Mouse (Mus musculus): Measurements from ENCODE around the gene Fgfr2. TPM values are rescaled to one million over a fixed set of nuclear protein-coding genes. Genes with fewer than 3 reads are reported as not detected.

The Fgfr2 gene
- polyA plus RNA-seq, 1 experiment from 2014 or later: 137 TPM

DNA sequence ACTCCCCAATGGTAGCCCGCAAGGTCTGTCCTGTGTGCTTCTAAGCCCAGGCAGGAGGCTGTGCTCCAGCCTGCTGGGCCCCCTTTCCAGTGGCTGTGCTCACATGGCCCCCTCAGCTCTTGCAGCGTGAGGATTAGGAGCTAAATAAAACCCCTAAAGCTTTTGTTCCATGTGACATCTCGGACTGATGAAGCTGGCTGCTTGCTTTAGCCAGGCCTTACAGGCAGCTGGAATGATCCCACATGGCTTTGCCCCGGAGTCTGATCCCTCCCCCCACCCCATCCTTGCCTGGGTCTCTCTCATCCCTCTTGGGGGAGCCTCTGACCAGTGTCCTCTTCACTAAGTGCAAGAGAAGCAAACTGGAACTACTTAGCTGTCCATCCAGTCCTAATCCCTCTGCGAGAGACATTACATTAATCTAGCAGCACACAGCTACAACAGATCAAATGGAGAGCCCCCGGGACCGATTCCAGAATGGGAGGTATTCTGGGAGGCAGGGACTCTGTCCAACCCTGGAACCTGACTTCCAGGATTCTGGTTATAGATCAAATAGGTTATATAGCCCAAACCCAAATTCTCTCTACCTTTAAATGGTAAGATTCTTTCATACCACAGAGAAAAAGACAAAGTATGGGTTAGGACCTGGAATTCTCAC, 107.6 kb downstream of the Fgfr2 start:
- peak overlapping the region; percentile 29 for H3K27ac ChIP-seq (replicated peaks)
- H3K27me3 ChIP-seq: no peaks in the 10 kb centered on the region
- H3K9ac ChIP-seq: no peak overlapping the region
- H3K36me3 ChIP-seq: 0 out of 2 replicates have a peak, but pooled peaks cover 3% of the 10 kb centered on the region
- no peak overlapping the region for H3K4me2 ChIP-seq (replicated peaks)
- no peak overlapping the region for H3K4me3 ChIP-seq (replicated peaks)
- WGBS: 24% methylated on average over 7 of the region's 7 CpGs
- peaks cover 71% of the 10 kb centered on the region for H3K4me1 ChIP-seq
- no peaks in the 10 kb centered on the region for H3K9me3 ChIP-seq (replicated peaks)
- no peak for ATAC-seq (ENCODE audit: insufficient number of reproducible peaks, low FRiP score, low TSS enrichment, low read depth)

- no peaks in the 10 kb centered on the region for H3K9me3 ChIP-seq (replicated peaks)
- no peak overlapping the region for H3K4me3 ChIP-seq (replicated peaks)
- peaks cover 3% of the 10 kb centered on the region; the same call in 1 of the 2 replicates for H3K36me3 ChIP-seq
- ATAC-seq (ENCODE audit: insufficient number of reproducible peaks, low FRiP score, low TSS enrichment, low read depth): no peak
- 88% methylated on average over 14 of the region's 14 CpGs for WGBS
- no peak overlapping the region for H3K27ac ChIP-seq (replicated peaks)
- peaks cover 69% of the 10 kb centered on the region for H3K4me1 ChIP-seq
- H3K9ac ChIP-seq: no peak overlapping the region
- no peaks in the 10 kb centered on the region for H3K27me3 ChIP-seq
- H3K4me2 ChIP-seq (replicated peaks): no peak overlapping the region
Observed at GRCm38 (mm10) chr7:133014631-133015030, 108.5 kb downstream of the Fgfr2 start.

DNA sequence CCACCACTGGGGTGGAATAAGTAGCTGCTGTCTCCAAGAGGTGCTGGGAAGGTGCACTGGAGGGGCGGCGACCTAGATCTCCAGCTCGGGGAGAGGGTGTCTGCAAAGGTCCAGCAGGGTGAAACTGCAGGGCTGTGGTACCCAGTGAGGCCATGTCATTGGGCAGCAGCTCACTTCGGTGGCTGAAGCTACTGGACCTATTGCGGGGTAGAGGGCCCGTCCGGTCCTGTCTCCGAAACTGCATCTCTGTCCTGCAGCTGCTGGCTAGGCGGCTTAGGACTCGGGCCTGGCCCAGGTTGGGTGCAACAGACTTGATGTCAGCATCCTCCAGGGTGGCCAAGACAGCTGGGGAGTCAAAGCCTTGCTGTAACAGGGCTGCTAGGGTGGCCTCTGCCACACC, 109.2 kb downstream of the Fgfr2 start:
- H3K4me3 ChIP-seq (replicated peaks): no peak overlapping the region
- peaks cover 64% of the 10 kb centered on the region for H3K4me1 ChIP-seq
- no peak overlapping the region for H3K9ac ChIP-seq
- WGBS: 88% methylated on average over 10 of the region's 10 CpGs
- no peak overlapping the region for H3K27ac ChIP-seq (replicated peaks)
- H3K27me3 ChIP-seq: no peaks in the 10 kb centered on the region
- H3K4me2 ChIP-seq (replicated peaks): no peak overlapping the region
- no peak for ATAC-seq (ENCODE audit: insufficient number of reproducible peaks, low FRiP score, low TSS enrichment, low read depth)
- peaks cover 3% of the 10 kb centered on the region; the same call in 1 of the 2 replicates for H3K36me3 ChIP-seq
- H3K9me3 ChIP-seq (replicated peaks): no peaks in the 10 kb centered on the region

- Histone ChIP-seq H3K36me3 (no peaks in the 10 kb centered on the region; the same call in 1 of the 2 replicates), H3K9ac (no peak overlapping the region), H3K27ac (replicated peaks) (peak overlapping the region; percentile 23; the same call in 1 of the 2 replicates), H3K27me3 (no peaks in the 10 kb centered on the region), H3K4me1 (peaks cover 65% of the 10 kb centered on the region), H3K9me3 (replicated peaks) (no peaks in the 10 kb centered on the region), H3K4me3 (replicated peaks) (no peak overlapping the region), H3K4me2 (replicated peaks) (no peak overlapping the region)
- 41% methylated on average over 14 of the region's 14 CpGs for WGBS
- no peak for ATAC-seq (ENCODE audit: insufficient number of reproducible peaks, low FRiP score, low TSS enrichment, low read depth)
Observed at GRCm38 (mm10) chr7:133012637-133013366, 110.3 kb downstream of the Fgfr2 start.

DNA sequence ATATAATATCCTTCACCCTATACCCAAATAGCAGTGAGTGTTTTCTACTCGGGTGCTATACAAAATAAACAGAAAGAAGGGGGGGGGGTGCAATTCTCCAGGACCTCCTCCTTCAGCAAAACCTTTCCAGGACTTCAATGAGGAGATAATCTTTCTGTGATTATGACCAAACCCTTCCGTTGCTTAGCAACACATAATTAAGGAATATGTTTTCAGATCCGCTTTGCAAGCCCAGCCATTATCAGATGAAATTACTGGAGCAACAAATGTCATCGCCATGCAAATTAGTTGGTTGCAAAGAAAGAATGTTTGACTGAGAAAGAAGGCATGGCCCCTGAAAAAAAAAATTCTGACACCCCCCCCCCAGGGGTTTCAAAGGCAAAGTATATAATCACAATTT, 111.5 kb downstream of the Fgfr2 start:
- no peak overlapping the region for H3K4me3 ChIP-seq (replicated peaks)
- no peaks in the 10 kb centered on the region for H3K9me3 ChIP-seq (replicated peaks)
- H3K27me3 ChIP-seq: no peaks in the 10 kb centered on the region
- no peak overlapping the region for H3K4me2 ChIP-seq (replicated peaks)
- peaks cover 76% of the 10 kb centered on the region for H3K4me1 ChIP-seq
- ATAC-seq (ENCODE audit: insufficient number of reproducible peaks, low FRiP score, low TSS enrichment, low read depth): no peak
- no peak overlapping the region for H3K9ac ChIP-seq
- WGBS: 20% methylated on average over 4 of the region's 4 CpGs
- no peaks in the 10 kb centered on the region; the same call in 1 of the 2 replicates for H3K36me3 ChIP-seq
- H3K27ac ChIP-seq (replicated peaks): peak overlapping the region; percentile 78; the same call in 1 of the 2 replicates

DNA sequence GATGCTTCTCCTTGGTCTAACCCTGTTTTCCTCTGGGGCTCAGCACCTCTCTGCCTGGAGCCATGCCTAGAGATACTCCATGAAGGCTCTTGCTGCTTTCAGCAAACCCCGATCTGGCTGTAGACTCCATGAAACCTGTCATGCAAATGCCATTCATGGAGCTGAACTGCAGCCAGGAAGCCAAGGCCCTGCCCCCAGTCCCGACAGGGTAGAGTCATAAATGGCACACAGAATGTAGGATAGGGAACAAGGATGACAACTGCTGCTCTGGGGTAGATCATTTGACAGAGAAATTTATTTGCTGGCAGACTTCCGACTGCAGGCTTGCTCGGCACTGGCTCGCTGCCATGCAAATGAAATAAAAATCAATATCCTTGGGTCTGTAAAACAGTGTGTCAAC, 112.0 kb downstream of the Fgfr2 start:
- 5% methylated on average over 5 of the region's 5 CpGs for WGBS
- H3K27ac ChIP-seq (replicated peaks): peak overlapping the region; percentile 78
- H3K4me3 ChIP-seq (replicated peaks): no peak overlapping the region
- H3K27me3 ChIP-seq: no peaks in the 10 kb centered on the region
- no peak overlapping the region for H3K9ac ChIP-seq
- no peaks in the 10 kb centered on the region; the same call in 1 of the 2 replicates for H3K36me3 ChIP-seq
- H3K9me3 ChIP-seq (replicated peaks): no peaks in the 10 kb centered on the region
- peaks cover 80% of the 10 kb centered on the region for H3K4me1 ChIP-seq
- no peak overlapping the region for H3K4me2 ChIP-seq (replicated peaks)
- ATAC-seq (ENCODE audit: insufficient number of reproducible peaks, low FRiP score, low TSS enrichment, low read depth): peak; percentile 41; the same call in 1 of the 2 replicates

DNA sequence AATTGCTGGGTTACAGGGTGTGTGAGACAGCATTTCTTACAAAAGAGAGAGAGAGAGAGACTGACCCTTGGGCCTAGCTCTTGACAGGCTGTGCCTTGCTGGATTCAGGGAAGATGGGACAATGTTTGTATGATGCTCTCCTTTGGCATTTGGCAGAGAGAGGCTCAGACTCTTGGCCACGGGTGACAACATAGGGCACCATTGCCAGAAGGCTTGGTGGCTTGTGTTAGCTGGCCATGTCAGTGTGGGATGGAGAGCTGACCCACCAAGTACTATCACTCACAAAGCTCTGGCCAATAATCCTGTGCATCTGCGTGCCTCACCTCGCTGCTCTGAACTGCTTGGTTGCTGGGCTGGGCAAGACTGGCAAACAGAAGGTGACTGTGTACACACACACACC, 112.7 kb downstream of the Fgfr2 start:
- whole genome bisulfite sequencing: 83% methylated on average over 3 of the region's 3 CpGs
- peak overlapping the region; percentile 78; the same call in 1 of the 2 replicates for H3K27ac ChIP-seq (replicated peaks)

GRCm38 (mm10) chr7:133009676-133010075, 113.5 kb downstream of the Fgfr2 start:
- ATAC-seq (ENCODE audit: insufficient number of reproducible peaks, low FRiP score, low TSS enrichment, low read depth): no peak
- H3K4me3 ChIP-seq (replicated peaks): no peak overlapping the region
- H3K27me3 ChIP-seq: no peaks in the 10 kb centered on the region
- H3K36me3 ChIP-seq: peaks cover 3% of the 10 kb centered on the region; the same call in 1 of the 2 replicates
- H3K27ac ChIP-seq (replicated peaks): no peak overlapping the region
- peaks cover 76% of the 10 kb centered on the region for H3K4me1 ChIP-seq
- no peaks in the 10 kb centered on the region for H3K9me3 ChIP-seq (replicated peaks)
- WGBS: 76% methylated on average over 8 of the region's 8 CpGs
- no peak overlapping the region for H3K4me2 ChIP-seq (replicated peaks)
- H3K9ac ChIP-seq: no peak overlapping the region

More for the DNA sequence above, 112.7 kb downstream of the Fgfr2 start:
- no peaks in the 10 kb centered on the region for H3K9me3 ChIP-seq (replicated peaks)
- H3K4me2 ChIP-seq (replicated peaks): no peak overlapping the region
- H3K36me3 ChIP-seq: peaks cover 3% of the 10 kb centered on the region; the same call in 1 of the 2 replicates
- no peak overlapping the region for H3K4me3 ChIP-seq (replicated peaks)
- no peak overlapping the region for H3K9ac ChIP-seq
- no peak for ATAC-seq (ENCODE audit: insufficient number of reproducible peaks, low FRiP score, low TSS enrichment, low read depth)
- H3K27me3 ChIP-seq: no peaks in the 10 kb centered on the region
- H3K4me1 ChIP-seq: peaks cover 81% of the 10 kb centered on the region

DNA sequence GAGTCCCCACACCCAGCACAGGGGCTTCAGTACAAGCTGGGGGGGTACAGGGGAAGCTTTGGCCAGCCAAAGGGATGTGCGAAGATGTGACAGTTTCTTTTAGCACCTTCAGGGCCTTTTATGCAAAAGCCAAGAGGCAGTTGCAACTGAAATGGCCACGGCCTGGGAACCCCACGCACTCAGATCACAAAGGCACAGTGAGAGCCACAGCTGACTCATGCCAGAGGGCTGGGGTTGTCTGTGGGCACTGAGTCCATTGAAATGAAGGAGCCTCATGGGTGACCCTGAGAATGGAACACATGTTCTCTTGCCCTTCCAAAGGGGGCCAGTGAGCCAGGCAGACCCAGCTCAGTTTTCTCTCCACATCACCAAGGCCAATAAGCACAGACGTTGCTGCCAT, 114.5 kb downstream of the Fgfr2 start:
- no peaks in the 10 kb centered on the region for H3K9me3 ChIP-seq (replicated peaks)
- H3K36me3 ChIP-seq: peaks cover 3% of the 10 kb centered on the region; the same call in 1 of the 2 replicates
- H3K27ac ChIP-seq (replicated peaks): no peak overlapping the region
- no peak for ATAC-seq (ENCODE audit: insufficient number of reproducible peaks, low FRiP score, low TSS enrichment, low read depth)
- no peak overlapping the region for H3K4me3 ChIP-seq (replicated peaks)
- WGBS: 88% methylated on average over 4 of the region's 4 CpGs
- no peak overlapping the region for H3K4me2 ChIP-seq (replicated peaks)
- no peaks in the 10 kb centered on the region for H3K27me3 ChIP-seq
- peaks cover 74% of the 10 kb centered on the region for H3K4me1 ChIP-seq
- H3K9ac ChIP-seq: no peak overlapping the region

DNA sequence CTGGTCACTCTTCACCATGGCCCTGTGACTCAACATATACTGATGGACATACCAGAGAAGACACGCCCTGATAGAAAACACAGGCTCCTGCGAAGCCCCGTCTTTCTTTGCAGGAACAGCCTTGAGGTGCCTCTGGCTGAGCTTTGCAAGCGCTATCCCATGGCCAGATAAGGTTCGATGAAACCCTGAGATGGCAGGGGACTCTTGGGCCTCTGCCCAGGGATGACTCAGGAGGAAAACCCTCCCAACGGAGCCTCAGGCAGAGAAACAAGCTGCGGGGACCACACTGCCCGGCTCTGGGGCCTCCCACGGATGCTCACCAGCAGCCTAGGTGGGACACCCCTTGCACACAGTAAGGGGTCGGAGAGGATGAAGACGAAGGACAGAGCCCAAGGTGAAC, 115.8 kb downstream of the Fgfr2 start:
- Histone ChIP-seq H3K36me3 (peaks cover 3% of the 10 kb centered on the region; the same call in 1 of the 2 replicates), H3K9ac (no peak overlapping the region), H3K4me3 (replicated peaks) (no peak overlapping the region), H3K4me2 (replicated peaks) (no peak overlapping the region), H3K9me3 (replicated peaks) (no peaks in the 10 kb centered on the region), H3K27me3 (no peaks in the 10 kb centered on the region), H3K27ac (replicated peaks) (no peak overlapping the region), H3K4me1 (peaks cover 73% of the 10 kb centered on the region)
- 65% methylated on average over 11 of the region's 11 CpGs for WGBS
- no peak for ATAC-seq (ENCODE audit: insufficient number of reproducible peaks, low FRiP score, low TSS enrichment, low read depth)

DNA sequence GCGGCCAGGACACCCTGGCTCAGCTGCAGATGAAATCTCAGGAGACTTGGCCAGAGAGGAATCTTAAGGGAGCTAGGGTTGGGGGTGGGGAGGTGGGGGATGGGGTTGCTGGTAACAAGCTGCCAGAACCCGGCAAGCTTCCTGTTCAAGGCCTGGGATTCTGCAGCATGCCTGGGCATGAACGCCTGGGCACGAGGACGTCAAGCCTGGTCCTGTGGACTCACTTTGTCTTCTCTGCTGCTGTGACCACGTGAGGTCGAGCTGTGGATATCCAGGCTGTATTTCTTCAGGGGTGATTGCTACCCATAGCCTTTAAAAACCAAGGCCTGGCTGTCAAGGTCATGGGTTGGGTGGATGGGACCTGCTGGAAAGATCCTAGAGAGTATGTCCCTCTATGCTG, 117.4 kb downstream of the Fgfr2 start:
- Histone ChIP-seq H3K4me2 (replicated peaks) (no peak overlapping the region), H3K9me3 (replicated peaks) (no peaks in the 10 kb centered on the region), H3K27me3 (no peaks in the 10 kb centered on the region), H3K36me3 (peaks cover 3% of the 10 kb centered on the region; the same call in 1 of the 2 replicates), H3K9ac (0 out of 2 replicates have a peak overlapping the region, but pooled peaks have one; percentile 13), H3K27ac (replicated peaks) (no peak overlapping the region), H3K4me3 (replicated peaks) (no peak overlapping the region), H3K4me1 (peaks cover 60% of the 10 kb centered on the region)
- 69% methylated on average over 7 of the region's 7 CpGs for WGBS
- no peak for ATAC-seq (ENCODE audit: insufficient number of reproducible peaks, low FRiP score, low TSS enrichment, low read depth)

All from embryonic facial prominence, embryonic 15.5 days (tissue).